Mouse (Mus musculus): Measurements from ENCODE around the gene Ankrd55.

Gene Ankrd55

GRCm38 (mm10) chr13:112343628-112344009, 55.4 kb downstream of the Ankrd55 start:
- no peak for DNase-seq (ENCODE audit: low read depth, low spot score)

- DNase-seq (ENCODE audit: low read depth, low spot score), result no peak
Measured at GRCm38 (mm10) chr13:112344270-112344864, 56.1 kb downstream of the Ankrd55 start.

GRCm38 (mm10) chr13:112345542-112345941, 57.3 kb downstream of the Ankrd55 start:
- DNase-seq (ENCODE audit: low read depth, low spot score), result no peak

GRCm38 (mm10) chr13:112346031-112346430, 57.8 kb downstream of the Ankrd55 start:
- DNase-seq (ENCODE audit: low read depth, low spot score), result no peak

GRCm38 (mm10) chr13:112346659-112347142, 58.5 kb downstream of the Ankrd55 start:
- peak; percentile 48 for DNase-seq (ENCODE audit: low read depth, low spot score)

GRCm38 (mm10) chr13:112348250-112348649, 60.0 kb downstream of the Ankrd55 start:
- DNase-seq (ENCODE audit: low read depth, low spot score), result no peak

- no peak for DNase-seq (ENCODE audit: low read depth, low spot score)
Measured at GRCm38 (mm10) chr13:112348896-112349484, 60.7 kb downstream of the Ankrd55 start.

- DNase-seq (ENCODE audit: low read depth, low spot score), result no peak
Measured at GRCm38 (mm10) chr13:112349500-112349899, 61.2 kb downstream of the Ankrd55 start.

GRCm38 (mm10) chr13:112351943-112352342, 63.7 kb downstream of the Ankrd55 start:
- no peak for DNase-seq (ENCODE audit: low read depth, low spot score)

GRCm38 (mm10) chr13:112354109-112354867, 66.0 kb downstream of the Ankrd55 start:
- DNase-seq (ENCODE audit: low read depth, low spot score), result no peak

GRCm38 (mm10) chr13:112354958-112355357, 66.7 kb downstream of the Ankrd55 start:
- no peak for DNase-seq (ENCODE audit: low read depth, low spot score)

- no peak for DNase-seq (ENCODE audit: low read depth, low spot score)
Measured at GRCm38 (mm10) chr13:112355794-112356486, 67.7 kb downstream of the Ankrd55 start.

GRCm38 (mm10) chr13:112361575-112361974, 73.3 kb downstream of the Ankrd55 start:
- DNase-seq (ENCODE audit: low read depth, low spot score), result no peak

- no peak for DNase-seq (ENCODE audit: low read depth, low spot score)
Measured at GRCm38 (mm10) chr13:112363218-112363617, 75.0 kb downstream of the Ankrd55 start.

- DNase-seq (ENCODE audit: low read depth, low spot score), result no peak
Measured at GRCm38 (mm10) chr13:112363746-112364145, 75.5 kb downstream of the Ankrd55 start.

- no peak for DNase-seq (ENCODE audit: low read depth, low spot score)
Measured at GRCm38 (mm10) chr13:112364698-112365097, 76.4 kb downstream of the Ankrd55 start.

GRCm38 (mm10) chr13:112365303-112365702, 77.1 kb downstream of the Ankrd55 start:
- no peak for DNase-seq (ENCODE audit: low read depth, low spot score)

- DNase-seq (ENCODE audit: low read depth, low spot score), result no peak
Measured at GRCm38 (mm10) chr13:112365762-112366161, 77.5 kb downstream of the Ankrd55 start.

- DNase-seq (ENCODE audit: low read depth, low spot score), result no peak
Measured at GRCm38 (mm10) chr13:112366321-112367029, 78.2 kb downstream of the Ankrd55 start.

- DNase-seq (ENCODE audit: low read depth, low spot score), result no peak
Measured at GRCm38 (mm10) chr13:112371729-112372128, 83.5 kb downstream of the Ankrd55 start.

GRCm38 (mm10) chr13:112375766-112376165, 87.5 kb downstream of the Ankrd55 start:
- no peak for DNase-seq (ENCODE audit: low read depth, low spot score)
